10 mouse cellular contexts compared by ENCODE assay signal in the genomic region with DNA sequence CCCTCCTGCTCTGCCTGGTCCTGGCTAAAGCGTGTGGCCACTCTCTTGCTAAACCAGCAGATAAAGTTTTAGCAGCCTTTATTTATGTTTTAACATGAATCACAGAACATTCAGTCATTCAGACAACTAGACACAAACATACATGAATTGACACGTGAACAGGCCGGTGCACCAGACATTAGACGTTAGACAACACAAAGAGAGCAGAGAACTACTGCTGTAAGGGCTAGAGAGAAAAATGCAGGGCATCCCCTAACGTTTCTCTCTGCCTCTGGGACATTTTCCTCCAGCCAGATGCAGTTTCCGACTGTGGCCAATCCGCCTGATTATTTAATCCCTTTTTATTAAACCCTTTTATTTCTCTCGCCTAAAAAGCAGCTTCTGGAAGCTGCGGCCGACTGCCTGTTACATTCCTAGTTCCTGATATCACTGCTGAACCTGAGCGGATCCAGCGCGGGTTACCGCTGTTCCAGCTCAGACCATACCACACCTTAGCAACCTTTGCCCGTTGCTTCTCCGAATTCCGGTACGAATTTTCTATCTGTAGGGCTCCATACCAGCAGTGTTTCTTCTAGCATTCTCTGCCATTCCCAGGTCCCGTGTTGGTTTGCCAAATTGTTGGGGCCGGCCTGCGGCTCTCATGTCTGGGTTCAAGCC. TPM values are rescaled to one million over a fixed set of nuclear protein-coding genes. Genes with fewer than 3 reads are reported as not detected.
DNase-seq lines count a peak whose midpoint lies in the region; ATAC-seq lines count a peak whose summit lies in the region.
"Had no signal": no experiment of that assay in that cellular context is flagged by ENCODE, and none has a peak within 500 bp of the region (broad histone marks: within the 10 kb centered on the region; RNA-seq: fewer than 3 reads in every experiment).

No protein-coding gene starts in this region.

- peak; percentile 8 for DNase-seq in embryo, embryonic 9.5 days (ENCODE audit: extremely low spot score)
- DNase-seq in embryo, embryonic 10 days (ENCODE audit: low spot score) = no peak
- DNase-seq in thymus, postnatal 4 days = peak; percentile 21
- DNase-seq in thymus, postnatal 36 days = no peak
- DNase-seq in liver, embryonic 13.5 days = no peak
- no peak for DNase-seq in gastrocnemius, postnatal 36 days
- DNase-seq: adrenal gland, adult 2 months had no signal

- intact Hi-C loops in gastrocnemius, postnatal 36 days (cut with DNase I) = no loop called here

- H3K27me3 ChIP-seq in liver, embryonic 13.5 days = no peaks in the 10 kb centered on the region

- H3K4me3 ChIP-seq in liver, embryonic 13.5 days (replicated peaks) = 0 out of 2 replicates have a peak overlapping the region, but pooled peaks have one; percentile 7

- peak overlapping the region; percentile 36 for H3K4me2 ChIP-seq in liver, embryonic 13.5 days

- no peak for ATAC-seq in liver, embryonic 13.5 days (ENCODE audit: low read depth)
- no peak for ATAC-seq in cerebellum, adult (ENCODE audit: insufficient number of reproducible peaks, low FRiP score, low TSS enrichment)
- ATAC-seq in inflammation-experienced regulatory T-cells, adult 6 months = no peak

- H3K27ac ChIP-seq in liver, embryonic 13.5 days = peak overlapping the region; percentile 19

- no peaks in the 10 kb centered on the region for H3K36me3 ChIP-seq in liver, embryonic 13.5 days

- 37% methylated on average over 21 of the region's 21 CpGs for WGBS in liver, embryonic 13.5 days (ENCODE audit: insufficient replicate concordance)

- no peak overlapping the region for H3K9ac ChIP-seq in liver, embryonic 13.5 days

- H3K4me1 ChIP-seq in liver, embryonic 13.5 days (replicated peaks) = peaks cover 61% of the 10 kb centered on the region

- no peaks in the 10 kb centered on the region for H3K9me3 ChIP-seq in liver, embryonic 13.5 days (replicated peaks)

RNA-seq across cellular contexts. Expression of a gene that starts 6.5 kb away (rescaled TPM):
- polyA plus RNA-seq in liver, embryonic 13.5 days (2015; fragmentation: Nextera tagmentation; extraction: Ambion mirVana) = 0.24 and 0.52 TPM in 2 replicates
- not detected for polyA plus RNA-seq in inflammation-experienced regulatory T-cells, adult 6 months (2017; shearing (Covaris generic))
- total RNA-seq in gastrocnemius, postnatal 36 days (2021) = not detected
- total RNA-seq: monocyte, adult 5-6 weeks had no signal

RNA-seq across cellular contexts. Expression of a gene that starts 26.1 kb away (rescaled TPM):
- polyA plus RNA-seq in liver, embryonic 13.5 days (2015; fragmentation: Nextera tagmentation; extraction: Ambion mirVana) = 0.32 and 0.43 TPM in 2 replicates
- polyA plus RNA-seq in inflammation-experienced regulatory T-cells, adult 6 months (2017; shearing (Covaris generic)) = not detected
- under 1 TPM in 1 of 2 experiments, not detected in 1; 0.28 TPM for total RNA-seq in gastrocnemius, postnatal 36 days (2021)
- total RNA-seq: monocyte, adult 5-6 weeks had no signal
- polyA plus RNA-seq: adrenal gland, adult 2 months had no signal

RNA-seq across cellular contexts. Expression of a gene that starts 40.7 kb away (rescaled TPM):
- polyA plus RNA-seq in liver, embryonic 13.5 days (2015; fragmentation: Nextera tagmentation; extraction: Ambion mirVana) = 57.8 and 74.2 TPM in 2 replicates
- 10 to 100 TPM; 29.4 to 38.3 (median 36.0) TPM for polyA plus RNA-seq in inflammation-experienced regulatory T-cells, adult 6 months (2017; shearing (Covaris generic))
- total RNA-seq in gastrocnemius, postnatal 36 days (2021) = 10 to 100 TPM; 29.1 to 30.7 TPM

RNA-seq across cellular contexts. Expression of a gene that starts 40.7 kb away (rescaled TPM):
- 3.0 and 4.2 TPM in 2 replicates for polyA plus RNA-seq in liver, embryonic 13.5 days (2015; fragmentation: Nextera tagmentation; extraction: Ambion mirVana)
- polyA plus RNA-seq in inflammation-experienced regulatory T-cells, adult 6 months (2017; shearing (Covaris generic)) = 1 to 10 TPM; 3.0 to 5.2 (median 3.5) TPM
- 1 to 10 TPM; 2.8 to 3.1 TPM for total RNA-seq in gastrocnemius, postnatal 36 days (2021)

Comparison
In these comparisons a context has a peak if more than half of its experiments do, and no peak if none do; other contexts are left out.
1. DNase-seq: peak in embryo, embryonic 9.5 days (single experiment) and thymus, postnatal 4 days (single experiment); none in embryo, embryonic 10 days (single experiment), thymus, postnatal 36 days (0 of 2), liver, embryonic 13.5 days (single experiment) and gastrocnemius, postnatal 36 days (0 of 2).